Mouse (Mus musculus) fibroblast of lung, adult 2 months (primary cell): ENCODE measurements around the gene Fam167b.
A peak's percentile ranks its signal among the peaks of the same experiment; 100 is the strongest.
"Not testable (repeated sequence)": the region's sequence is repeated elsewhere in the genome, so short reads cannot be mapped to it uniquely, and the experiment has no call there.

Experiments used
- DNase-seq: peaks from one replicate; pipeline ENCODE4 v3.0.0-alpha.2; 2011; ENCODE audit warnings: low read depth

Fam167b gene

GRCm38 (mm10) chr4:129561184-129561583 lies 17.2 kb downstream of the Fam167b start:
- DNase-seq: no peak

- no peak for DNase-seq
These were observed 19.9 kb downstream of the Fam167b start for GRCm38 (mm10) chr4:129558321-129558955.

DNA sequence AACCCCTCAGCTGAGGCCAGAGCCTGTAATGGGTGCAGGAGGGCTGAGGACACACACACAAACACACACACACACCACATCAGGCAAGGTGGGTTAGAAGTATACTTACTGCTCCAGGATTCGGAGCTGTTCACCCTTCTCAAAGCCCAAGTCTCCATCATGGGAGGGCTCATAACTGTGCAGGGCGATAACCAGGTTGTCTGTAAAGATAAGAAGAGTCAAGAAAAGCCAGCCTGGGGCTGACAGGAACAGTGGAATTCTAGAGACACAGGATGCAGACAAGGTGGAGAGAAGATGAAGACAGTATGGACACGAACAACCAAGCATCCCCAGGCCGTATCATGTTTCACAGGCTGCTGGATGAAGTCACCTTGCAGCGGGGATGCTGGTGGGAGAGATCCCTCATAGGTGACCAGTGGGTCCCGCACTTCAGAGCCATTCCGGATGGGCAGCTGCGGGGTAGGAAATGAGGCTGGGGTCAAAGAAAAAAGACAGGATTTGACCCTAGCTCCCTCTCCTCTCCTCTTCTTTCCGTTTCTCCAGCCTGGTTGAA lies 21.0 kb downstream of the Fam167b start:
- no peak for DNase-seq

DNA sequence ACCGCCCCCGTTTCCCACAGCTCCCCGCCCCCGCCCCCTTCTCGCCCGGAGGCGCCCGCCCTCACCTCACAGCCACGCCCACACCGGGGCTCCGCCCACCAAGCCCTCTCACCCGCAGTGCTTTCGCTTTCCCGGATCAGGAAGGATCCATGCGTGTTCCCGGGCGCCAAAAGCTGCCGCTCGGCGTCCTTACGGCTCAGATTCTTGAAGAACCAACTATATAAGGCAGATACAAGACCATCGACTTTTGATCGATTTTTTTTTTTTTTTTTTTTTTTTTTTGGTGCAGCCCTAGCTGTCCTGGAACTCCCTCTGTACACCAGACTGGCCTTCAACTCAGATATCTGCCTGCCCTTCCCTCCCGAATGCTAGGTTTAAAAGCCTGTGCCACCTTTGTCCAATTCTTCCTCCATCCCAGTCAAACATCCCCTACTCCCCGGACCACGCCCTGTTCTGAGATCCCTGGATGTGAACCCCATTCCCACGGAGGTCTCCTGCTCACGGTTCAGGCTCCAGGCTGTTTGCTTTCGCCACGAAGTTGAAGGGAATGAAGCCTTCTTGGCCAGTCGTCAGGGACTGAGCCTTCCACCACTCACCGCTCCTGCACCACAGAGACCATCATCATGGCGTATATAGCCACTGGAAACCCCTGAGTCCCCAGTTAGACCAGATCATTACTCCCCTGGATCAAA lies 21.7 kb downstream of the Fam167b start:
- peak; percentile 35 for DNase-seq

DNA sequence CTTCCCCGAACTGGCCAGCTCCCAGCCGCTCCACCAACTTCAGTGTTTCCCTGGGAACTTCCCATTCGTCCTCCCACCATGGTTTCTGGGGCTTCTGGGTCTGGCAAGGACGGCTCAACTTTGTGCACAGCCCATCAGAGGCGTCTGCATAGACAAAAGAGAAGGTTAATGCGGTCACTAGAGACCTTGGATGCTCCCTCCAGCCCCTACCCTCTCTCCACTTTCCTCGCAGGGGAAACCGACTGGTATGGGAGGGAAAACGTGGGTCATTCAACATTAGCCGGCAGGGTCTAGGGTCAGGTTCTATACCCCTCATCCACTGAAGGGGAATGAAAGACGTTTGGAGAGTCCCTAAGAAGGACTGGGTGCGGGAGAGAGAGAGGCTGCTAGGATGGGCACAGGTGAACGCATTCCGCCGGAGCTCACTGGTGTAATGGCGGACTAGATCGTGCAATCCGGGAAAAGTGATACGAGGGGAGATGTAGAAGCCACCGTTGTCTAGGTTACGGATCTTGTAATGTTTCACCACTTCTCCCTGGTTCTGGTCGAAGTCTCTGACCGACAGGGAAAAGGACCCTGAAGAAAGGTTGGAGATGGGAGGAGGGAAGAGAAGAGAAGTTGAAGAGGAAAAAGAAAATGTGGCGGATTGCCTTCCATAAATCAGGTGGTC lies 22.4 kb downstream of the Fam167b start:
- DNase-seq: no peak

DNA sequence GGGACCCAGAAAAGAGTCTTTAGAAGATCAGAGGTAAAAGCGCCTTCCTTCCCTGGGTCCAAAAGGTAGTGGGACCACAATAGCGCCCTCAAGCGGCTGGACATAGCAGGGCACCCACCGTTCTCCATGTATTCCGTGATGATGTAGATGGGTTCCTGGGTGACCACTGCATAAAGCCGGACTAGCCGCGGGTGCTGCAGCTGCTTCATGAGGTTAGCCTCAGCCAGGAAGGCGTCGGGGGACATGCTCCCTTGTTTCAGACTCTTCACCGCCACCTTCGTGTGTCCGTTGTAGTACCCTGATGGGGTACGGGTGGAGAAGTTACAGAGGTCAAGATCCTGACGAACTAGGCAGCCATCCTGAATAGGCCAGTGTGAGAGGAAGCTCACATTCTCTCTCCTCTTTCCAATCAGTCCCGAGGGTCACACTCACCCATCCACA lies 22.9 kb downstream of the Fam167b start:
- no peak for DNase-seq

GRCm38 (mm10) chr4:129554512-129554911 lies 23.8 kb downstream of the Fam167b start:
- not testable (repeated sequence) for DNase-seq

DNA sequence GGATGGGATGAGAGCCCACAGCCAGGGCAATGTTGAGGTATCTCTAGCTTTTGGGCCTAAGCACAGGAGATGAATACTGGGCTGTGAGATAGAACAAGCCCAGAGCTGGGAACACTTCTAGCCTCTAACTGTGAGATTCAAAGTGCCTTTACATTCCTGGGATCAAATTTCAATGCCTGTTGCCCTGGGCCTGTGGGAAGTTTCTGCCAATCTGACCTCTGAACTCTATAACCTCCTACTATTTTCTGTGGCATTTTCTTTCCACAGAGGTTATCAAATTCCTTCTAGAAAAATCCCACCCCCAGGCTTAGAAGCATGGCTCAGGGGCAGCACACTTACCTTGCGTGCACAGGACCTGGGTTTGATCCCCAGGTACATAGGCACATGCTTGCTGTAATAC lies 28.1 kb downstream of the Fam167b start:
- DNase-seq: no peak

DNA sequence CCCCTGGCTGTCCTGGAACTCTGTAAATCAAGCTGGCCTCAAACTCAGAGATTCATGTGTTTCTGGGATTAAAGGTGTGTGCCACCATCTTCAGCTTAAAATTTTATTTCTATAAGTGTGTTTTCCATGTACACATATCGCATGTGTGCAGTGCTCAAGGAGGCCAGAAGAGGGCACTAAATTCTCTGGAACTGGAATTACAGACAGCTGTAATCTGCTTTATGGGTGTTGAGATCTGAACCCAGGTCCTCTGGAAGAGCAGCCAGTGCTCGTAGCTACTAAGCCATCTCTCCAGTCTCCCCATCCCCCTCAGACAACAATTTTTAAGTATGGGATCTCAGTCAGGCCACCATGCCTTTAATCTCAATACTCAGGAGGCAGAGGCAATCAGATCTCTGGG lies 29.0 kb downstream of the Fam167b start:
- DNase-seq: no peak

GRCm38 (mm10) chr4:129547631-129548030 lies 30.7 kb downstream of the Fam167b start:
- not testable (repeated sequence) for DNase-seq

DNA sequence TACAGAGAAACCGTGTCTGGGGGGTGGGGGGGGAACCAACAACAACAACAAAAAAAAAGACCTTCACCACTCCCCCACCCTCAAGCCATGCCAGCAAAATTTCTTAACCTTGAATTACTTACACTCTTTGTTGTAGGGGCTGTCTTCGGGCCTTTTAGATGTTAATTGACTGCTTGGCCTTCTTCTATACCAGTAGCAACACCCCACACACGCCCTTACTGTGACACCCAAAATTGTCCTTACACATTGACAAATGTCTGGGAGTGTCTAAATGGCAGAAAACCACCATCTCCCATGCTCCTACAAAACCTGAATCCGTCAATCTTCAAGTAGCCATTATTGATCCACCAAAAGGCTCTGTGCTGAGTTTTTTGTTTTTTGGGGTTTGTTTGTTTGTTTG lies 34.2 kb downstream of the Fam167b start:
- no peak for DNase-seq

DNA sequence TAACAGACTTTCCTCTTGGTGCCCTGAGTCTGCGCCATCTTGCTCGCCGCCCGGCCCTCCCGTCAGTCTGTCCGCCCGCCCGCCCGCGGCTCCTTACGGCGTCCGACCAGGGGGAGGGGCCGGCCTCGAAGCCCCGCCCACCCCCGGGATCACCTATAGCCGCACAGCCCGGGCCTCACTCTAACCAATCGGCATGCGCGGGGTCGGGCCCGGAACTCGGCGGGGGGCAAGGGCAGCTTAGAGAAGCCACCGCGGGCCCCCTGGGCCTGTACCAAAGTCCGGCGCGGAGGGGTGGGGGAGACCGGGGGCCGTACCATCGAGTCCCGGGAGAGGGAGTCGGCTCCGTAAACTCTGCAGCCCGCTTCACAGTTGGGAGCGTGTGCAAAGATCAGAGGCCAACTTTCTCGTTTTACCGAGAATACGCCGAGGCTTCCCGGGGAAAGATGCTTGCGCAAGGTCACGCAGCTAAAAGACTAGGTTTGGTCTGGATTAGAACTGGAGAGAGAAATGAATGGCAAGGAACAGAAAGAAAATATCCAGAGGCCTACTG lies 35.7 kb downstream of the Fam167b start, which contains the start of gene Hdac1:
Gene Hdac1 (minus strand): TSS at position 122 of the 550 bp plus-strand sequence.
- peak; percentile 86 for DNase-seq

GRCm38 (mm10) chr4:129541868-129542591 lies 36.3 kb downstream of the Fam167b start:
- DNase-seq: no peak

- DNase-seq: no peak
These were observed 38.3 kb downstream of the Fam167b start for GRCm38 (mm10) chr4:129540012-129540411.

GRCm38 (mm10) chr4:129528901-129529300 lies 49.4 kb downstream of the Fam167b start:
- not testable (repeated sequence) for DNase-seq
